Mouse (Mus musculus) forebrain, postnatal 0 days (tissue): ENCODE measurements at regions not wholly inside any gene's neighbourhood (a gene's known extent, or its start where the extent isn't known, plus 50 kb on each side); places are given as distances from the start of the nearest gene placed in this dataset.

Experiments used
- ATAC-seq: fragments of 200-750 bp; cut with Nextera tagmentation; 2 replicates; pipeline ENCODE4 v1.8.0; 2017; ENCODE audit warnings: mild to moderate bottlenecking, moderate library complexity
- DNase-seq: peaks from one replicate; pipeline ENCODE4 v3.0.0-alpha.2; 2015
- H3K27ac ChIP-seq: fragments of 300-500 bp; sonication (generic); 2 replicates; pipeline ENCODE4 v1.5.1; 2014; ENCODE audit warnings: low read depth, mild to moderate bottlenecking, antibody characterized with exemption, low read length, moderate library complexity, mixed read lengths
- H3K27me3 ChIP-seq: fragments of 300-500 bp; sonication (generic); 2 replicates; pipeline ENCODE4 v1.6.1; 2014; ENCODE audit warnings: mild to moderate bottlenecking, low read length, mixed read lengths; ENCODE audit not compliant: insufficient read depth
- H3K36me3 ChIP-seq: fragments of 300-500 bp; sonication (generic); 2 replicates; pipeline ENCODE4 v1.6.1; 2014; ENCODE audit warnings: mild to moderate bottlenecking, moderate library complexity; ENCODE audit not compliant: insufficient read depth
- H3K4me1 ChIP-seq: fragments of 300-500 bp; sonication (generic); 2 replicates; pipeline ENCODE4 v1.6.1; 2014; ENCODE audit warnings: antibody characterized with exemption; ENCODE audit not compliant: insufficient read depth
- H3K4me2 ChIP-seq: fragments of 300-500 bp; sonication (generic); 2 replicates; pipeline ENCODE4 v1.6.1; 2014; ENCODE audit warnings: low read depth, mild to moderate bottlenecking, moderate library complexity
- H3K4me3 ChIP-seq: fragments of 300-500 bp; sonication (generic); 2 replicates; pipeline ENCODE4 v1.5.1; 2014; ENCODE audit warnings: low read depth, low read length, mixed read lengths
- H3K9ac ChIP-seq: fragments of 300-500 bp; sonication (generic); 2 replicates; pipeline ENCODE4 v1.6.1; 2014; ENCODE audit warnings: mild to moderate bottlenecking
- H3K9me3 ChIP-seq: fragments of 300-500 bp; sonication (generic); 2 replicates; pipeline ENCODE4 v1.6.1; 2016; ENCODE audit warnings: low read length
- CTCF ChIP-seq: sonication (generic); IDR thresholded peaks from 2 replicates; pipeline ENCODE4 v1.5.1; 2016; ENCODE audit warnings: antibody characterized with exemption, control low read depth, low read depth
- WGBS: fragments of 180-500 bp; shearing (Covaris S2); extraction: QIAGEN DNeasy Blood & Tissue Kit; methylation state at CpG from one replicate; pipeline ENCODE4 v1.1.7; 2014; 5-methylcytosine and 5-hydroxymethylcytosine counted together

DNA sequence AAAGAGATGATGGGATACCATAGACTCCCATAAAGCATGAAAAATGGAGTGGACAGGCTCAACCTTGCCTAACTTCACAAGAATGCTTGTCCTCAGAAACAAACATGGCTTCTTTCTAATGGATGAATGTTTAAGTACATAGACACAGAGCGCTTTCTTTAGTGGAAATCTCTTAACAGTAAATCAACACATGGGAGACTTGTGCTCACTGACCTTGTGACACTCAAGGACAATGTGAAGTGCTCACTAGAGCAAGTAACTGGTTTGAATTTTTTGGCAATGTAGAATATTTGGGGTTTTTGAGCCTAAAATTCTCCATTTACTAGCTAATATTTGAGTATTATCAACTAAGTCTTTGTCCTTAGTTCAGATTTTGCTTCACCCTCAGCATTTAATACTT, 88.0 kb downstream of the Tent5c start:
- Histone ChIP-seq H3K27ac (no peak overlapping the region), H3K9me3 (no peaks in the 10 kb centered on the region), H3K9ac (no peak overlapping the region), H3K27me3 (no peaks in the 10 kb centered on the region), H3K36me3 (no peaks in the 10 kb centered on the region), H3K4me1 (no peaks in the 10 kb centered on the region), H3K4me3 (no peak overlapping the region), H3K4me2 (no peak overlapping the region)
- TF ChIP-seq CTCF, result no peak
- 96% methylated on average over 1 of the region's 1 CpGs for WGBS
- ATAC-seq (no peak), DNase-seq (no peak)

DNA sequence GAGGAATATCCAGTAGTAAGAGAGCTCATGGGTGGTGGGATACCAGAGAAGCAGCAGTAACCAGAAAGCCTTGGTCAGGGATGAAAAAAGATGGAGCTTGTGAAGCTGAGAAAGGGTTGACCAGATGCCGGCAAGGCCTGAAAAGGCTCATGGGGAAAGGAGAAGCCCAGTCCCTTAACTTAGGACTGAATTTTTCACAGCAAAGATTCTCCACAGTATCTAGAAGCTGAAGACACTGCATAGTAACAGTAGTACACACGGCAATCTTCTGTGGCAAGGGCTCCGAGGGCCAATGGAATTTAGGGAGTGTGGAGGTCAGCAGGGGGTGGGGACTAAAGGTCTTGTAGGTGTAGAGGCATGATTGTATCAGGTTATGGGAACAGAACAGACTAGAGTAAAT, 91.6 kb downstream of the Tent5c start:
- H3K4me3 ChIP-seq, result no peak overlapping the region
- ATAC-seq, result no peak
- no peak overlapping the region for H3K9ac ChIP-seq
- no peak for TF ChIP-seq CTCF
- DNase-seq, result no peak
- H3K9me3 ChIP-seq, result no peaks in the 10 kb centered on the region
- H3K27me3 ChIP-seq, result no peaks in the 10 kb centered on the region
- no peak overlapping the region for H3K27ac ChIP-seq
- H3K36me3 ChIP-seq, result no peaks in the 10 kb centered on the region
- H3K4me2 ChIP-seq, result no peak overlapping the region
- H3K4me1 ChIP-seq, result no peaks in the 10 kb centered on the region
- whole genome bisulfite sequencing, result 92% methylated on average over 3 of the region's 3 CpGs

DNA sequence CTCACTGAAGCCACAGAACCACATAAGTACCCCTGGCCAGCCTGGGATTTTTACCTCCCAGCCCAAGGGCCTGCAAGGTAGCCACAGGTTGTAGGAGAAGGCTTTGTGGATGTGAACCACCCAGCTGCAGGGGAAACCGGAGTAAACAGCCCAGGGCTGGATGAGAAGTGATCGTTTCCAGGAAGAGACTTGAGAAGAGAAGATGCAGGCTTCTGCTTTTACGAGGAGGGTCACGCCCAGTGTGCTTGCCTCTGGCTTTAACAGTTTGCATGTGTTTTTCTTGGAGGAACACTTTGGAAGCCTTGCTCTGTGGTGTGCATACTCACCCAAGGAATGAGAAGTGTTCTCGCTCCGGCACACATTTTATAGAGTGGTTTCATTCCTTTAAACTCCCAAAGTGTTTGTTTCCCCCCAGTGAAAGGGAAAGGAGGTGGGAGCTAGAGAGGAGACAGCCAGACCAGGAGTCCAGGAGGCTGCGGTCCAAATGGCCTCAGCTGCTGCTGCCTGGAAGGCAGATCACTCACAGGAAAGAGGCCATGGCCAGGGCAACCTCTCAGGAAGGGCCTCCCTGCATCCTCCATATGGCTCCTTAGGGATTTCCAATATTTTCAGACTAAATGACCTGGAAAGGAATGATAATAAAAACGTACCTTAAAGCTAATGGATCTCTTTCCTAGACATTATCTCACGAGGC, 94.1 kb downstream of the Tent5c start:
- H3K4me3 ChIP-seq, result no peak overlapping the region
- no peaks in the 10 kb centered on the region for H3K27me3 ChIP-seq
- H3K36me3 ChIP-seq, result no peaks in the 10 kb centered on the region
- TF ChIP-seq CTCF, result no peak
- H3K9ac ChIP-seq, result no peak overlapping the region
- H3K27ac ChIP-seq, result no peak overlapping the region
- ATAC-seq (no peak), DNase-seq (no peak)
- 85% methylated on average over 9 of the region's 9 CpGs for WGBS
- H3K4me1 ChIP-seq, result no peaks in the 10 kb centered on the region
- no peak overlapping the region for H3K4me2 ChIP-seq
- H3K9me3 ChIP-seq, result no peaks in the 10 kb centered on the region

DNA sequence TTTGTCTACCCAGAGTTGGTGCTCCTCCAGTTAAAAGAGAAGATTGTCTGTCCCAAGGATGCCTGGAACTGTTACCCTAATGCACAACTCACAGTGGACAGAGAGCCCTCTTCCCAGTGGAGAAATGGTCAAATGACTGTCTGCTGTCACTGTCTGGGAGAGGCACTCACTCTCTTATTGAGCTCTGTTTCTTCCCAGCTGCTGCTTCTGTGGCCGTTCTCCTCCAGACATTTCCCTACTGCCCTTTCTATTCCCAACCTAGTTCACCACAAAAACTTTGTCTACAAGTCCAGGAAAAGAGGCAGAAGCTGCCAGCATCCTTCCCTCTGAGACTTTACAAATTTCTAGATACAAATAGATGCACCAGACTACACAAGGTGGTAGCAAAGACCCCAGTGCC, 95.2 kb downstream of the Tent5c start:
- no peak for ATAC-seq
- Histone ChIP-seq H3K27me3 (no peaks in the 10 kb centered on the region), H3K9me3 (no peaks in the 10 kb centered on the region), H3K36me3 (no peaks in the 10 kb centered on the region), H3K4me3 (no peak overlapping the region), H3K9ac (no peak overlapping the region), H3K4me2 (no peak overlapping the region), H3K27ac (no peak overlapping the region), H3K4me1 (no peaks in the 10 kb centered on the region)
- 100% methylated on average over 1 of the region's 1 CpGs for WGBS
- TF ChIP-seq CTCF, result no peak
- DNase-seq, result no peak

DNA sequence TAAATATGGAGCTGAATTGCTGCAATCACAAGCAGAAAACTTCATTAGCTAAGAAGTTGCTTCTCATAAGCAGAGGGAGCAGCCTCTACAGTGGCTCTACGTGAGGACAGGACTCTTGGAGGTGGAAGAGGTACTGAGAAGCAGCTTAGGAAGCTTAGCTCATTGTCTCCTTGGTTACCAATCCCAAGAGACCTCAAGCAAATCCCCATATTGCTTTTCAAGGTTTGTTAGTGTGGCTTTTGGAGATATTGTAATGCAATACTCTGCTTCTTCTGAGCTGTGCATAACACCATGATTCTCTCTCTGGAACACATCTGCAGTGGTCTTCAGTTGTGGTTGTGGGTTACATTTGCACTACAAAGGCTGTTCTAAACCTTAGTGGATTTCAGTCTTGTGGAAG, 106.9 kb downstream of the Tent5c start:
- Histone ChIP-seq H3K9me3 (no peaks in the 10 kb centered on the region), H3K4me3 (no peak overlapping the region), H3K4me1 (no peaks in the 10 kb centered on the region), H3K27ac (no peak overlapping the region), H3K9ac (no peak overlapping the region), H3K4me2 (no peak overlapping the region), H3K27me3 (no peaks in the 10 kb centered on the region), H3K36me3 (no peaks in the 10 kb centered on the region)
- ATAC-seq (no peak), DNase-seq (no peak)
- no peak for TF ChIP-seq CTCF
- WGBS, result 37% methylated on average over 1 of the region's 1 CpGs

DNA sequence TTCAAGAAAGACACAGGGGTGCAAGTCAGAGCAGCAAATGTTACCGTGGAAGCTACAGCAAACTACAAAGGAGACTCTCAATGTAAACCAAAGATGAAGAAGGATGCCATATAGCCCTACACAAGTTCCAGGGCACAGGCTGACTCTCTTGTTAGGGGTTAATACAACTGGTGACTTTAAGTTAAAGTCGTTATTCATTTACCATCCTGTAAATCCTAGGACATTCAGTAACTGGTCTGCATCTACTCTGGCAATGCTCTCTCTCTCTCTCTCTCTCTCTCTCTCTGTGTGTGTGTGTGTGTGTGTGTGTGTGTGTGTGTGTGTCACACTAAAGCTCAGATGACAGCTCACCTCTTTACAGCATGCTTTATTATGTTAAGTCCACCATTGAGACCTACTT, 107.8 kb downstream of the Tent5c start:
- ATAC-seq (no peak), DNase-seq (no peak)
- H3K4me3 ChIP-seq, result no peak overlapping the region
- no peak overlapping the region for H3K9ac ChIP-seq
- no peaks in the 10 kb centered on the region for H3K9me3 ChIP-seq
- no peak for TF ChIP-seq CTCF
- no peaks in the 10 kb centered on the region for H3K36me3 ChIP-seq
- H3K4me1 ChIP-seq, result no peaks in the 10 kb centered on the region
- H3K27ac ChIP-seq, result no peak overlapping the region
- no peaks in the 10 kb centered on the region for H3K27me3 ChIP-seq
- WGBS, result 81% methylated on average over 2 of the region's 2 CpGs
- H3K4me2 ChIP-seq, result no peak overlapping the region

DNA sequence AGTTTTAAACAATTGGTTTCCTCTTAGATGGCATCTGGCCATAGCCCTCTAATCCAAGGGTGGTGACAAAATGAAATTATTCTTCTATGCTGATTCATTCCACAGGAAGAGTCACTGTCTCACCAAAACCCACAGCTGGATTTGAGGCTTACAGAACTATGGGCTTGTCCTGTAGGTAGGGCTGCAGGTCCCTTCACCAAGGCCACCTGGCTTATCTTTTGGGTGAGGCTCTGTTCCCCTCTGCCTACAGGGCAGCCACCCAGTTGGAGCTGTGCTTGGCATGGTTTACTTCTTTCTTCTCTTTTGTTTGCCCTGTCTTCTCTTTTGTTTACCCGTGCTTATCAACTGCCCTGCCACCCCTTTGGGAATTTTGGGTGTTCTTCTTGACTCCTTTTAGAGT, 113.0 kb downstream of the Tent5c start:
- no peak overlapping the region for H3K27ac ChIP-seq
- no peak overlapping the region for H3K4me2 ChIP-seq
- no peak for DNase-seq
- TF ChIP-seq CTCF, result no peak
- no peak for ATAC-seq
- H3K9me3 ChIP-seq, result no peaks in the 10 kb centered on the region
- no peaks in the 10 kb centered on the region for H3K36me3 ChIP-seq
- H3K9ac ChIP-seq, result no peak overlapping the region
- H3K4me1 ChIP-seq, result no peaks in the 10 kb centered on the region
- no peaks in the 10 kb centered on the region for H3K27me3 ChIP-seq
- no peak overlapping the region for H3K4me3 ChIP-seq
- 57% methylated on average over 1 of the region's 1 CpGs for WGBS
